Mouse (Mus musculus): ENCODE data around the gene Stim2. TPM values are rescaled to one million over a fixed set of nuclear protein-coding genes. Genes with fewer than 3 reads are reported as not detected.
A peak's percentile ranks its signal among the peaks of the same experiment; 100 is the strongest.

The Stim2 gene
- polyA plus RNA-seq, 1 experiment from 2014 or later = 18.5 TPM

GRCm38 (mm10) chr5:54101318-54101717 lies 103.0 kb downstream of the Stim2 start:
- H3K27ac ChIP-seq = no peak overlapping the region
- H3K9ac ChIP-seq = no peak overlapping the region
- no peak overlapping the region for H3K4me3 ChIP-seq
- peaks cover 7% of the 10 kb centered on the region; the same call in 1 of the 2 replicates for H3K36me3 ChIP-seq (ENCODE audit: poor library complexity, severe bottlenecking)
- ATAC-seq = peak; percentile 60
- H3K27me3 ChIP-seq = no peaks in the 10 kb centered on the region
- H3K4me2 ChIP-seq = no peak overlapping the region
- peaks cover 14% of the 10 kb centered on the region for H3K4me1 ChIP-seq
- WGBS = 44% methylated on average over 5 of the region's 5 CpGs
- no peaks in the 10 kb centered on the region for H3K9me3 ChIP-seq (replicated peaks)

GRCm38 (mm10) chr5:54101960-54102359 lies 103.7 kb downstream of the Stim2 start:
- 60% methylated on average over 1 of the region's 1 CpGs for WGBS
- Histone ChIP-seq H3K36me3 (ENCODE audit: poor library complexity, severe bottlenecking) (peaks cover 7% of the 10 kb centered on the region; the same call in 1 of the 2 replicates), H3K9me3 (replicated peaks) (no peaks in the 10 kb centered on the region), H3K9ac (no peak overlapping the region), H3K27me3 (no peaks in the 10 kb centered on the region), H3K4me2 (no peak overlapping the region), H3K27ac (no peak overlapping the region), H3K4me3 (no peak overlapping the region), H3K4me1 (peaks cover 14% of the 10 kb centered on the region)
- 0 out of 2 replicates have a peak, but pooled peaks have one; percentile 48 for ATAC-seq

DNA sequence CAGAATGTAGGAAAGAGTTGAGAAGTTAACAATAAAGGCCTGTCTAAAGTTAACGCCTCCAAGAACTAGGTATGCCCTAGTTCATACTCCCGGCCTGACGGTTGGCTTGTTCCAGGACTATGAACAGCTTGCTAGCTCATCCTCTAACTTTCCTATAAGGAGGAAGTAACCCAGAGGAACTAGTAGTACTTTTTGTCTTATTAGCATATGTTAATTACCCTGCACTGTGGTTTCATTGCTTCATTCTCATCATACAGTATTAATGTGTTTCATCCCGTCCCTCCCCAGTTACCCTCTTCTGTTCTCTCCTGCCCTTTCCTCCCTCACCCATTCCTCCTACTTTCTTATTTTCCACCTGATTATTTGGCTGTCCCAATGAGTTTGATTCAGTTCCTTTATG lies 108.4 kb downstream of the Stim2 start:
- Histone ChIP-seq H3K9ac (no peak overlapping the region), H3K4me2 (no peak overlapping the region), H3K27ac (no peak overlapping the region), H3K9me3 (replicated peaks) (no peaks in the 10 kb centered on the region), H3K4me3 (no peak overlapping the region), H3K4me1 (peaks cover under 1% of the 10 kb centered on the region; the same call in 1 of the 2 replicates), H3K36me3 (ENCODE audit: poor library complexity, severe bottlenecking) (peaks cover 9% of the 10 kb centered on the region; the same call in 1 of the 2 replicates), H3K27me3 (no peaks in the 10 kb centered on the region)
- no peak for ATAC-seq
- 84% methylated on average over 4 of the region's 4 CpGs for WGBS

DNA sequence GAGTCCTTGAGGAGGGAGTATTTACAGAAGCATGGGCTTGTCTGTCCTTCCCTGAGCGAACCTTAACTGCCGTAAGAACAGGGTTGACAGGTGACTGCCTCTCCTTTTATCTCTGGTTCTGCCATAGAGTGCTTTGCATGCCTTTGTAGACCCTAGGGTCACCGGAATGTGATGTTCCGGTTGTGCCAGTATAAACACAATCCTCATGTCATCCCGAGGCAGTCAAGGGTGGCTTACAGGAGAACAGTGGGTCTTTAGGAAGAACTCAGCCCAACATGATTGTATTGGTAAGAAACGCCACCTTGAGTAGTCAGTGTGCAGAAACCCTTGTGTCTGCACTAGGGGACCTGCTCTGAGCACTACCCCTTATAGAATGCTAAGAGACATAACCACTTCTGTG lies 108.8 kb downstream of the Stim2 start:
- H3K4me3 ChIP-seq = no peak overlapping the region
- H3K9me3 ChIP-seq (replicated peaks) = no peaks in the 10 kb centered on the region
- no peak overlapping the region for H3K27ac ChIP-seq
- no peaks in the 10 kb centered on the region for H3K27me3 ChIP-seq
- H3K4me1 ChIP-seq = no peaks in the 10 kb centered on the region
- peaks cover 9% of the 10 kb centered on the region; the same call in 1 of the 2 replicates for H3K36me3 ChIP-seq (ENCODE audit: poor library complexity, severe bottlenecking)
- 84% methylated on average over 6 of the region's 6 CpGs for WGBS
- ATAC-seq = no peak
- no peak overlapping the region for H3K4me2 ChIP-seq
- H3K9ac ChIP-seq = no peak overlapping the region

- no peaks in the 10 kb centered on the region for H3K27me3 ChIP-seq
- no peak overlapping the region for H3K27ac ChIP-seq
- no peak overlapping the region for H3K9ac ChIP-seq
- no peak overlapping the region for H3K4me2 ChIP-seq
- H3K4me1 ChIP-seq = no peaks in the 10 kb centered on the region
- H3K36me3 ChIP-seq (ENCODE audit: poor library complexity, severe bottlenecking) = peaks cover 9% of the 10 kb centered on the region; the same call in 1 of the 2 replicates
- WGBS = 97% methylated on average over 5 of the region's 5 CpGs
- H3K9me3 ChIP-seq (replicated peaks) = no peaks in the 10 kb centered on the region
- no peak for ATAC-seq
- no peak overlapping the region for H3K4me3 ChIP-seq
Observed at GRCm38 (mm10) chr5:54109096-54109495, 110.8 kb downstream of the Stim2 start.

- Histone ChIP-seq H3K4me1 (0 out of 2 replicates have a peak, but pooled peaks cover 4% of the 10 kb centered on the region), H3K9me3 (replicated peaks) (no peaks in the 10 kb centered on the region), H3K27me3 (no peaks in the 10 kb centered on the region), H3K36me3 (ENCODE audit: poor library complexity, severe bottlenecking) (peaks cover 3% of the 10 kb centered on the region; the same call in 1 of the 2 replicates), H3K9ac (no peak overlapping the region), H3K4me2 (no peak overlapping the region), H3K27ac (no peak overlapping the region), H3K4me3 (no peak overlapping the region)
- WGBS = 92% methylated on average over 11 of the region's 11 CpGs
- ATAC-seq = no peak
Observed at GRCm38 (mm10) chr5:54110789-54111188, 112.5 kb downstream of the Stim2 start.

- H3K36me3 ChIP-seq (ENCODE audit: poor library complexity, severe bottlenecking) = peaks cover 8% of the 10 kb centered on the region; the same call in 1 of the 2 replicates
- no peak overlapping the region for H3K9ac ChIP-seq
- 28% methylated on average over 3 of the region's 3 CpGs for WGBS
- no peak overlapping the region for H3K27ac ChIP-seq
- ATAC-seq = peak; percentile 62; the same call in 1 of the 2 replicates
- no peak overlapping the region for H3K4me3 ChIP-seq
- H3K4me2 ChIP-seq = no peak overlapping the region
- no peaks in the 10 kb centered on the region for H3K9me3 ChIP-seq (replicated peaks)
- no peaks in the 10 kb centered on the region for H3K27me3 ChIP-seq
- 0 out of 2 replicates have a peak, but pooled peaks cover 4% of the 10 kb centered on the region for H3K4me1 ChIP-seq
Observed at GRCm38 (mm10) chr5:54113284-54113683, 115.0 kb downstream of the Stim2 start.

DNA sequence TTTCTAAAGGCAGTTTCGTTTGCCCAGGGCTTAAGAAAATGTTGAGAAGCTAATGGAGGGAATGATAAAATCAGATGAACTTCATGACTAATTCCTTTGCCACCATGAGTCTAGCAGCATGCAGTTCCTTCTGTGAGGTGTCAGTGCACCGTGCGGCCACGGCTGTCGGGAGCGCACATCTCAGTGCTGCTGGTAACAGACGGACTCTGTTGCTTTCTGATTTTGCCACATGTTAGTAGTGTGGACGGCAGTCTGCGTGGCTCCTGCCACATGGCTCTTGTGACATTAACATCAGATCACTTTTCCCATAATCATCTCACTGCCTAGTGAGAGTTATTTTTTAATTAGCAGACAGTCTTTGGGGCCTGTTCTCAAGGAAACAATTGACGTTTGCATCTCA lies 118.2 kb downstream of the Stim2 start:
- H3K4me2 ChIP-seq = no peak overlapping the region
- no peaks in the 10 kb centered on the region for H3K9me3 ChIP-seq (replicated peaks)
- no peak overlapping the region for H3K4me3 ChIP-seq
- H3K4me1 ChIP-seq = 0 out of 2 replicates have a peak, but pooled peaks cover 4% of the 10 kb centered on the region
- 75% methylated on average over 10 of the region's 10 CpGs for WGBS
- H3K27me3 ChIP-seq = no peaks in the 10 kb centered on the region
- no peak overlapping the region for H3K9ac ChIP-seq
- no peak overlapping the region for H3K27ac ChIP-seq
- ATAC-seq = no peak
- peaks cover 12% of the 10 kb centered on the region; the same call in 1 of the 2 replicates for H3K36me3 ChIP-seq (ENCODE audit: poor library complexity, severe bottlenecking)

DNA sequence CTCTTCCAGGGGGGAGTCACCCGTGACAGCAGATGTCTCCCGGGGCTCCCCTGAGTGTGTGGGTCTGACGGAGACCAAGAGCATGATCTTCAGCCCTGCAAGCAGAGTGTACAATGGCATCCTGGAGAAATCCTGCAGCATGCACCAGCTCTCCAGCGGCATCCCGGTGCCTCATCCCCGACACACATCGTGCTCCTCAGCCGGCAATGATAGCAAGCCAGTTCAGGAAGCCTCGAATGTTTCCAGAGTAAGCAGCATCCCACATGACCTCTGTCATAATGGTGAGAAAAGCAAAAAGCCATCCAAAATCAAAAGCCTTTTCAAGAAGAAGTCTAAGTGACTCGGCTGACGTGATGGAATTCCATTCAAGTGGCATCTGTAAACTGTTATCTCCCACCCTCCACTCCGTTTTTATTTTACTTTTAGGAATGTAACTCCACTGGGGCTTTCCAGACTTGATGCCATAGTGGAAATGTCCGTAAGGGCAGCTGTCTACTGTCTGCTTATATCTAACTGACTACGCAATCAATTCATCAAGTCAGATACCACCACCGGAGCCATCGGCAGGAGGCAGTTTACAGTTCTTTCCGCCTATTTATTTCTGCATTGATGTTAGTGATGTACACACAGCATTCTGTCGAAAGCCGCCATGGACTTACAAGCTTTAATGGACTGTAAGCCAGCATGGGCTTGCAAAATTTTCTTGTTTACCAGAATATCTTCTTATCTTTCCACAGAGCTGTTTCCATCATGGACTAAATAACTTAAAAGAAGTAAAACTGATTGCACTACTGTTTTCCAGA lies 120.3 kb downstream of the Stim2 start:
- 0 out of 2 replicates have a peak, but pooled peaks cover 4% of the 10 kb centered on the region for H3K4me1 ChIP-seq
- no peak for ATAC-seq
- H3K9ac ChIP-seq = no peak overlapping the region
- no peak overlapping the region for H3K4me3 ChIP-seq
- 92% methylated on average over 19 of the region's 19 CpGs for WGBS
- H3K9me3 ChIP-seq (replicated peaks) = no peaks in the 10 kb centered on the region
- H3K36me3 ChIP-seq (ENCODE audit: poor library complexity, severe bottlenecking) = peaks cover 12% of the 10 kb centered on the region; the same call in 1 of the 2 replicates
- no peak overlapping the region for H3K27ac ChIP-seq
- H3K27me3 ChIP-seq = no peaks in the 10 kb centered on the region
- no peak overlapping the region for H3K4me2 ChIP-seq

GRCm38 (mm10) chr5:54148091-54148795 lies 149.9 kb downstream of the Stim2 start:
- 0 out of 2 replicates have a peak, but pooled peaks have one; percentile 48 for ATAC-seq
- WGBS = 53% methylated on average over 5 of the region's 5 CpGs
- Histone ChIP-seq H3K9ac (no peak overlapping the region), H3K4me2 (no peak overlapping the region), H3K4me3 (no peak overlapping the region), H3K27me3 (no peaks in the 10 kb centered on the region), H3K27ac (no peak overlapping the region), H3K4me1 (no peaks in the 10 kb centered on the region), H3K9me3 (replicated peaks) (no peaks in the 10 kb centered on the region), H3K36me3 (ENCODE audit: poor library complexity, severe bottlenecking) (no peaks in the 10 kb centered on the region)

DNA sequence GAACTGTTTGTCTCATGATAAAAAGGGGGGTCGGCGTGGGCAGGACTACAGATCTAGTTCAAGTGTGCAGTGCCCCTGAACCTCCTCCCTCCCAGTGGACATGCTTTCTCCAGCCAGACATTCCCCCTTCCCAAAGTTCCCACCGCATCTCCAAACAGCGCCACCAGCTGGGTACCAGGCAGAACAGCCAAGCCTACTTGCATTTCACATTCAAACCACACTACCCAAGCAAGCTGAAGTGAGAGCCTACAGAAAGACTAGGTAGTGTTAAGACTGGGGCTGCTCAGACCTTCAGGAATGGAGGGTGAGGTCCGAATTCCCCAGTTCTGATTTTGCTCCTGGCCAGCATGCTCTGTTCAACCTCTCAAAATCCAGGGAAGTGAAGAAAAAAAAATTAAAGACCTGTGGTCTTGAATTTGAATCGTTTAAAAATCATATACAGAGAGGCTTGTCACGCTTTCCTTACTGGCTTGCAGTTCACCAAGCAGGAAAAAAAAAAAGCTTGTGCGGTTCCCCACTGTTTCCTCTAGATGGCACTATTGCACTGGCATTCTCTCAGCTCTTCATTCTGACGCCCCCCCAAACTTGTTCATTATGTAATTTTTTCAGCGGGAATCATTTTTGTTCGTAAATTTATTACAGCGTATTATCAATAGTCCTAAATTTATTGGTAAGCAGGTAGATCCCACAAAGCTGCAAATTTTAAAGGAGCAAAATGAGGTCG lies 156.4 kb downstream of the Stim2 start:
- Histone ChIP-seq H3K4me2 (peak overlapping the region; percentile 57), H3K4me3 (peak overlapping the region; percentile 24), H3K9me3 (replicated peaks) (no peaks in the 10 kb centered on the region), H3K27me3 (no peaks in the 10 kb centered on the region), H3K36me3 (ENCODE audit: poor library complexity, severe bottlenecking) (no peaks in the 10 kb centered on the region), H3K27ac (no peak overlapping the region), H3K4me1 (peaks cover 33% of the 10 kb centered on the region), H3K9ac (peak overlapping the region; percentile 26)
- ATAC-seq = peak; percentile 37
- WGBS = 23% methylated on average over 13 of the region's 13 CpGs
